Mouse (Mus musculus) liver, embryonic 13.5 days (tissue): ENCODE results near the gene Skint2. TPM values are rescaled to one million over a fixed set of nuclear protein-coding genes. Genes with fewer than 3 reads are reported as not detected.

Experiments
- ATAC-seq: fragments of 200-750 bp; cut with Nextera tagmentation; 2 replicates; pipeline ENCODE4 v1.8.0; 2017; ENCODE audit warnings: low read depth, mild to moderate bottlenecking, moderate number of reproducible peaks, moderate library complexity
- DNase-seq: peaks from one replicate; pipeline ENCODE4 v3.0.0; 2022
- H3K27ac ChIP-seq: fragments of 300-500 bp; sonication (generic); 2 replicates; pipeline ENCODE4 v1.5.1; 2015; ENCODE audit warnings: moderate library complexity, mild to moderate bottlenecking, inconsistent platforms
- H3K27me3 ChIP-seq: fragments of 300-500 bp; sonication (generic); 2 replicates; pipeline ENCODE4 v1.6.1; 2015; ENCODE audit warnings: mild to moderate bottlenecking, inconsistent platforms
- H3K36me3 ChIP-seq: fragments of 300-500 bp; sonication (generic); 2 replicates; pipeline ENCODE4 v1.6.1; 2015; ENCODE audit warnings: mild to moderate bottlenecking, inconsistent platforms
- H3K4me1 ChIP-seq: fragments of 300-500 bp; sonication (generic); replicated peaks from 2 replicates; pipeline ENCODE4 v1.6.1; 2015; ENCODE audit warnings: inconsistent platforms
- H3K4me2 ChIP-seq: fragments of 300-500 bp; sonication (generic); 2 replicates; pipeline ENCODE4 v1.6.1; 2015; ENCODE audit warnings: inconsistent platforms, mild to moderate bottlenecking, moderate library complexity
- H3K4me3 ChIP-seq: fragments of 300-500 bp; sonication (generic); replicated peaks from 2 replicates; pipeline ENCODE4 v1.5.1; 2015; ENCODE audit warnings: mild to moderate bottlenecking, inconsistent platforms
- H3K9ac ChIP-seq: fragments of 300-500 bp; sonication (generic); 2 replicates; pipeline ENCODE4 v1.6.1; 2015; ENCODE audit warnings: mild to moderate bottlenecking, inconsistent platforms
- H3K9me3 ChIP-seq: fragments of 300-500 bp; sonication (generic); replicated peaks from 2 replicates; pipeline ENCODE4 v1.6.1; 2016; ENCODE audit warnings: inconsistent platforms
- WGBS: fragments of 180-500 bp; shearing (Covaris S2); methylation state at CpG from one replicate; pipeline ENCODE4 v1.1.7; 2015; ENCODE audit not compliant: insufficient replicate concordance; 5-methylcytosine and 5-hydroxymethylcytosine counted together
- polyA plus RNA-seq: library from polyadenylated mRNA; unstranded; fragments of >200 nt; fragmentation: Nextera tagmentation; extraction: Ambion mirVana; gene quantifications from 2 replicates; pipeline ENCODE4 v1.2.1, GENCODE M21; 2015

Gene Skint2
- not detected in 2 replicates for polyA plus RNA-seq

- no peaks in the 10 kb centered on the region for H3K27me3 ChIP-seq
- WGBS, result 49% methylated on average over 2 of the region's 2 CpGs
These were observed at the start of gene Skint2 for GRCm38 (mm10) chr4:112556894-112557293. Gene Skint2 (plus strand): TSS chr4:112557194.

More at GRCm38 (mm10) chr4:112556894-112557293, at the start of gene Skint2:
- Histone ChIP-seq H3K9me3 (no peaks in the 10 kb centered on the region), H3K4me1 (no peaks in the 10 kb centered on the region), H3K27ac (no peak within 1 kb of the TSS), H3K36me3 (no peaks in the 10 kb centered on the region), H3K4me2 (no peak within 1 kb of the TSS), H3K4me3 (no peak within 1 kb of the TSS), H3K9ac (no peak within 1 kb of the TSS)
- ATAC-seq (no peak), DNase-seq (no peak)

Other genes with a start within 250 kb of the Skint2 start
- not detected in 2 replicates for gene Skint9, start 123.2 kb upstream of the Skint2 start, polyA plus RNA-seq
- not detected in 2 replicates for gene Skint10, start 217.7 kb downstream of the Skint2 start, polyA plus RNA-seq